In the genomic region with DNA sequence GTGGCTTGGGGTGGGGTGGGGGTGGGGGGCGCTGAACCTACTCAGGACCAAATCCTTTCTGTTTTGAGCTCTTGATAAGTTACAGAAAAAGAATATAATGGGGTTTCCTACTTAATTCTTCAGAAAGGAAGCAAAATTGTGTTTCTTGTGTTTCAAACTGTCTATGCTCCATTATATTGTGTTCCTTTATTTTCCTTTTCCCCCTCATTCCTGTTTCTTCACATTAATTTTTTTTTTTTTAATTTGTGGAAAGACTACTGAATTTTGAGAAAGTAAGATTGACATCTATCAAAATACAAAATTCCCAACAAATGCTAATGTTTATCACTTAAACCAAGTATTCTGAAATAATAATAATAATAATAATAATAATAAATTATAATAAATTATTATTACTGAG, we compare ENCODE assay signal across 8 mouse cellular contexts. TPM values are rescaled to one million over a fixed set of nuclear protein-coding genes. Genes with fewer than 3 reads are reported as not detected.
DNase-seq lines count a peak whose midpoint lies in the region; ATAC-seq and TF ChIP-seq lines count a peak whose summit lies in the region.

No protein-coding gene starts in this region.

- H3K36me3 ChIP-seq in heart, embryonic 13.5 days, result peaks cover 30% of the 10 kb centered on the region
- peaks cover 26 to 30% of the 10 kb centered on the region in 2 experiments for H3K36me3 ChIP-seq in CH12.LX (replicated peaks in 1 of 2; ENCODE audit: control insufficient read depth in 1 of 2, insufficient read depth in 1 of 2, low read length in 1 of 2)
- H3K36me3 ChIP-seq in forebrain, embryonic 15.5 days, result no peaks in the 10 kb centered on the region
- peaks cover 8% of the 10 kb centered on the region for H3K36me3 ChIP-seq in liver, embryonic 14.5 days (replicated peaks; ENCODE audit: control insufficient read depth, insufficient read depth, low read depth)

- WGBS in heart, embryonic 13.5 days, result 21% methylated on average over 1 of the region's 1 CpGs
- WGBS in forebrain, embryonic 15.5 days, result 0% methylated on average over 1 of the region's 1 CpGs
- WGBS in liver, embryonic 14.5 days (ENCODE audit: insufficient replicate concordance), result 0% methylated on average over 1 of the region's 1 CpGs

- no peaks in the 10 kb centered on the region for H3K27me3 ChIP-seq in heart, embryonic 13.5 days (replicated peaks)
- no peaks in the 10 kb centered on the region for H3K27me3 ChIP-seq in CH12.LX (replicated peaks)
- H3K27me3 ChIP-seq in forebrain, embryonic 15.5 days, result no peaks in the 10 kb centered on the region
- no peaks in the 10 kb centered on the region for H3K27me3 ChIP-seq in liver, embryonic 14.5 days (ENCODE audit: control insufficient read depth, insufficient read depth, low read length)

- peak overlapping the region; percentile 67 for H3K4me3 ChIP-seq in heart, embryonic 13.5 days
- peak overlapping the region; percentile 73 to 100 (median 100) for H3K4me3 ChIP-seq in CH12.LX (replicated peaks in 1 of 3; ENCODE audit: low read depth in 2 of 3, low read length in 2 of 3, poor library complexity in 1 of 3)
- peak overlapping the region; percentile 34 for H3K4me3 ChIP-seq in forebrain, embryonic 15.5 days
- H3K4me3 ChIP-seq in liver, embryonic 14.5 days (ENCODE audit: insufficient read depth in 1 of 2, low read depth in 2 of 2, low read length in 2 of 2), result peak overlapping the region; percentile 64 to 83

- no peaks in the 10 kb centered on the region for H3K9me3 ChIP-seq in heart, embryonic 13.5 days
- H3K9me3 ChIP-seq in CH12.LX (replicated peaks; ENCODE audit: low read length), result no peaks in the 10 kb centered on the region
- H3K9me3 ChIP-seq in forebrain, embryonic 15.5 days, result no peaks in the 10 kb centered on the region
- no peaks in the 10 kb centered on the region for H3K9me3 ChIP-seq in liver, embryonic 14.5 days (ENCODE audit: control insufficient read depth, low read length)

- peaks cover 47% of the 10 kb centered on the region for H3K79me2 ChIP-seq in CH12.LX (replicated peaks; ENCODE audit: control insufficient read depth, extremely low read depth, insufficient read depth, poor library complexity, severe bottlenecking)

- no peak for TF ChIP-seq EP300 in CH12.LX (IDR thresholded peaks at IDR 0.05; ENCODE audit: low read length)
- TF ChIP-seq EP300 in liver, embryonic 14.5 days (IDR thresholded peaks at IDR 0.05; ENCODE audit: low read depth), result no peak

- peak overlapping the region; percentile 86 for H3K9ac ChIP-seq in heart, embryonic 13.5 days
- H3K9ac ChIP-seq in CH12.LX (ENCODE audit: insufficient read depth, low read depth), result peak overlapping the region; percentile 100
- peak overlapping the region; percentile 27 for H3K9ac ChIP-seq in forebrain, embryonic 15.5 days (replicated peaks)
- H3K9ac ChIP-seq in liver, embryonic 14.5 days (replicated peaks), result peak overlapping the region; percentile 74

- TF ChIP-seq RAD21 in CH12.LX (IDR thresholded peaks at IDR 0.05; ENCODE audit: low read depth, low read length), result no peak

- no peak for TF ChIP-seq POLR2A in CH12.LX (IDR thresholded peaks at IDR 0.05; ENCODE audit: low read depth, low read length)

- H3K4me1 ChIP-seq in heart, embryonic 13.5 days, result peaks cover 11% of the 10 kb centered on the region
- H3K4me1 ChIP-seq in CH12.LX (ENCODE audit: control insufficient read depth in 1 of 2, insufficient read depth in 2 of 2), result peaks cover 0 to 26% of the 10 kb centered on the region in 2 experiments; a peak in 2 of 4 replicates
- 0 out of 2 replicates have a peak, but pooled peaks cover 9% of the 10 kb centered on the region for H3K4me1 ChIP-seq in forebrain, embryonic 15.5 days
- H3K4me1 ChIP-seq in liver, embryonic 14.5 days (replicated peaks; ENCODE audit: control insufficient read depth in 2 of 2, insufficient read depth in 2 of 2, low read length in 1 of 2), result peaks cover 0 to 2% of the 10 kb centered on the region in 2 experiments; a peak in 1 of 4 replicates

- no peak for TF ChIP-seq CTCF in CH12.LX (conservative IDR thresholded peaks at IDR 0.05 in 1 of 2, IDR thresholded peaks at IDR 0.05 in 1 of 2; ENCODE audit: low read depth in 2 of 2, low read length in 2 of 2)
- TF ChIP-seq CTCF in liver, embryonic 14.5 days (IDR thresholded peaks at IDR 0.05; ENCODE audit: low read depth), result no peak

- H3K27ac ChIP-seq in heart, embryonic 13.5 days (replicated peaks), result peak overlapping the region; percentile 97
- peak overlapping the region; percentile 99; the same call in 1 of the 2 replicates for H3K27ac ChIP-seq in CH12.LX (ENCODE audit: insufficient read depth, low read depth)
- H3K27ac ChIP-seq in forebrain, embryonic 15.5 days (replicated peaks), result peak overlapping the region; percentile 70; the same call in 1 of the 2 replicates
- H3K27ac ChIP-seq in liver, embryonic 14.5 days, result peak overlapping the region; percentile 79

- in situ Hi-C loops in CH12.LX (cut with MboI; ENCODE audit: low pct_ligation_motif_present, low pct_unique_long_range_greater_than_20kb, low sequenced_read_pairs), result loop anchor here (5.0 kb wide), 1 partner anchor 51 kb away; no protein-coding TSS in a partner anchor

- peak overlapping the region; percentile 67 for H3K4me2 ChIP-seq in heart, embryonic 13.5 days
- peak overlapping the region; percentile 45; the same call in 1 of the 2 replicates for H3K4me2 ChIP-seq in CH12.LX (ENCODE audit: insufficient read depth, low read depth, poor library complexity, severe bottlenecking)
- peak overlapping the region; percentile 45 for H3K4me2 ChIP-seq in forebrain, embryonic 15.5 days (replicated peaks)
- peak overlapping the region; percentile 66 for H3K4me2 ChIP-seq in liver, embryonic 14.5 days (ENCODE audit: low read depth)

- ATAC-seq in heart, embryonic 13.5 days (ENCODE audit: extremely low read depth, insufficient number of reproducible peaks, low FRiP score, low TSS enrichment), result no peak
- no peak for ATAC-seq in forebrain, embryonic 15.5 days (replicated peaks)
- ATAC-seq in liver, embryonic 14.5 days (ENCODE audit: insufficient read depth), result no peak

- no peak for DNase-seq in heart, postnatal 4 days
- DNase-seq in CH12.LX (ENCODE audit: extremely low read depth), result no peak
- DNase-seq in liver, embryonic 14.5 days (ENCODE audit: low read depth in 3 of 3, low spot score in 3 of 3), result no peak
- no peak for DNase-seq in right cerebral cortex, adult 18-20 months
- no peak for DNase-seq in layer of hippocampus, postnatal 36 days
- DNase-seq in T-cell, adult 2 months (ENCODE audit: low spot score), result no peak

- dilution Hi-C loops in CH12.LX (cut with MboI; ENCODE audit: extremely low pct_ligation_motif_present, extremely low pct_unique_long_range_greater_than_20kb, low sequenced_read_pairs), result no loop called here

TF ChIP-seq in CH12.LX, 34 proteins besides CTCF, POLR2A, EP300 and RAD21:
- TF ChIP-seq CHD1 (IDR thresholded peaks at IDR 0.05; ENCODE audit: low read depth, low read length), result peak; percentile 92
- TF ChIP-seq JUND (conservative IDR thresholded peaks at IDR 0.05; ENCODE audit: low read depth, low read length), result no peak
- no peak for TF ChIP-seq CHD2 (IDR thresholded peaks at IDR 0.05; ENCODE audit: low read length)

RNA-seq across cellular contexts. Expression of a gene that starts 0.8 kb away (rescaled TPM):
- 0.11 and 0.20 TPM in 2 replicates for polyA plus RNA-seq in heart, embryonic 13.5 days (2015; fragmentation: Nextera tagmentation; extraction: Ambion mirVana)
- total RNA-seq in heart, postnatal 4 days (2021), result 10 to 100 TPM; 14.5 to 19.7 TPM
- 50.7 and 53.4 TPM in 2 replicates for total RNA-seq in CH12.LX (2012; rRNA removed)
- total RNA-seq in CH12.LX (2014; rRNA removed), result 19.7 and 25.9 TPM in 2 replicates
- 5.1 and 6.0 TPM in 2 replicates for polyA plus RNA-seq in CH12.LX (2012; ENCODE audit: insufficient read length, low read depth)
- polyA plus RNA-seq in forebrain, embryonic 15.5 days (2015; fragmentation: Nextera tagmentation; extraction: Ambion mirVana), result 0.14 TPM in 1 of 2 replicates, not detected in the other
- polyA plus RNA-seq in liver, embryonic 14.5 days (2012; rRNA removed), result 2.1 and 6.6 TPM in 2 replicates
- polyA plus RNA-seq in liver, embryonic 14.5 days (2014; fragmentation: Nextera tagmentation; extraction: Ambion mirVana), result 0.19 and 0.22 TPM in 2 replicates
- 1 to 10 TPM; 5.7 to 9.8 TPM for total RNA-seq in layer of hippocampus, postnatal 36 days (2021)

Comparison
In these comparisons a context has a peak if more than half of its experiments do, and no peak if none do; other contexts are left out.
1. H3K4me3 ChIP-seq: peak in every context shown above with its lines; median percentile 100 in CH12.LX; 74 in liver, embryonic 14.5 days; 67 in heart, embryonic 13.5 days; 34 in forebrain, embryonic 15.5 days.
2. H3K9ac ChIP-seq: peak in every context shown above with its lines; median percentile 100 in CH12.LX; 86 in heart, embryonic 13.5 days; 74 in liver, embryonic 14.5 days; 27 in forebrain, embryonic 15.5 days.